Mouse (Mus musculus): ENCODE measurements around the gene Zfp644. TPM values are rescaled to one million over a fixed set of nuclear protein-coding genes. Genes with fewer than 3 reads are reported as not detected.

Gene Zfp644
- polyA plus RNA-seq, 1 experiment from 2014 or later: 77.6 TPM

DNA sequence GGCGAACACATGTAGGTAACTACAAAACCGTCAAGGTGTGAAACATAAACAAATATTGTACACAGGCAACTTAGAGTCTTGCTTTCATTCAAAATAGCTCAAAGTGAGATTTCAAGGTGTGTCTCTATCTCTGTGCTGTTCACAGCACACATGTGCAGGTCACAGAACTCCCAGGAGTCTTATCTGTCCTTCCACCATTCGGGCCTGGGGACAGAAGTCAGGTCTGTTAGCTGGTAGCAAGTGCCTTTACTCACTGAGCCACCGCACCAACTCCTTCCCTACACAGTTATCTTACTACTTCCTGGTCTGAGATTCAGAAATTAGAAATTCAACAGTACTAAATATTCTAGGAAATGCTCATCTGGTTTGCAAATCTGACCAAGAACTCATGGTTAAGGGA lies 53.7 kb downstream of the Zfp644 start:
- Histone ChIP-seq H3K27ac (ENCODE audit: low read depth, low read length) (no peak overlapping the region), H3K4me3 (ENCODE audit: low read depth, low read length) (no peak overlapping the region), H3K9me3 (ENCODE audit: control insufficient read depth, low read length) (no peaks in the 10 kb centered on the region), H3K36me3 (ENCODE audit: control insufficient read depth, insufficient read depth, low read length) (no peaks in the 10 kb centered on the region), H3K9ac (ENCODE audit: low read length) (no peak overlapping the region), H3K4me2 (no peak overlapping the region), H3K27me3 (ENCODE audit: control insufficient read depth, insufficient read depth, low read length) (no peaks in the 10 kb centered on the region), H3K4me1 (ENCODE audit: control insufficient read depth, insufficient read depth, low read length) (0 out of 2 replicates have a peak, but pooled peaks cover 2% of the 10 kb centered on the region)
- DNase-seq (ENCODE audit: low spot score, missing footprints) (peak; percentile 44), ATAC-seq (ENCODE audit: low FRiP score) (no peak)
- 91% methylated on average over 4 of the region's 4 CpGs for WGBS

DNA sequence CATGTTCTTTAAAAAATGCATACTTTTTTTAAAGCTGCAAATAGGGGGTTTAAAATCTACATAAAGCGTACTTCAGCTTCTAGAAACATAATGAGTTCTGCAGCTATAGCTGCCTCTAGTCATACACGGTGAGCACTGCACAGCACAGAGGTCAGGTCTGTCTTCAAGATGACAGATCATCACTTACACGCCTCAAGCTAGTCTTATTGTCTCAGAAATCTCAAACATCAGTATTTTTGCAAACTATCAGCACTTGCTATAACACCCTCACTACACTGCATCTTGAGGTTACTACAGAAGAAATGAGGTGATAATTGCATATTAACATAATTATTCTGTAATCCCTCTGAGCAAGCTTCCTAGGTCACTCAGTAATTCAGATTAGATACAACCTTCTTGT lies 55.2 kb downstream of the Zfp644 start:
- no peak for DNase-seq (ENCODE audit: low spot score, missing footprints)
- no peaks in the 10 kb centered on the region for H3K27me3 ChIP-seq (ENCODE audit: control insufficient read depth, insufficient read depth, low read length)
- ATAC-seq (ENCODE audit: low FRiP score): no peak
- H3K36me3 ChIP-seq (ENCODE audit: control insufficient read depth, insufficient read depth, low read length): peaks cover 2% of the 10 kb centered on the region
- no peak overlapping the region for H3K27ac ChIP-seq (ENCODE audit: low read depth, low read length)
- 0 out of 2 replicates have a peak, but pooled peaks cover 2% of the 10 kb centered on the region for H3K4me1 ChIP-seq (ENCODE audit: control insufficient read depth, insufficient read depth, low read length)
- H3K9me3 ChIP-seq (ENCODE audit: control insufficient read depth, low read length): no peaks in the 10 kb centered on the region
- H3K9ac ChIP-seq (ENCODE audit: low read length): no peak overlapping the region
- no peak overlapping the region for H3K4me2 ChIP-seq
- no peak overlapping the region for H3K4me3 ChIP-seq (ENCODE audit: low read depth, low read length)
- 88% methylated on average over 3 of the region's 3 CpGs for WGBS

DNA sequence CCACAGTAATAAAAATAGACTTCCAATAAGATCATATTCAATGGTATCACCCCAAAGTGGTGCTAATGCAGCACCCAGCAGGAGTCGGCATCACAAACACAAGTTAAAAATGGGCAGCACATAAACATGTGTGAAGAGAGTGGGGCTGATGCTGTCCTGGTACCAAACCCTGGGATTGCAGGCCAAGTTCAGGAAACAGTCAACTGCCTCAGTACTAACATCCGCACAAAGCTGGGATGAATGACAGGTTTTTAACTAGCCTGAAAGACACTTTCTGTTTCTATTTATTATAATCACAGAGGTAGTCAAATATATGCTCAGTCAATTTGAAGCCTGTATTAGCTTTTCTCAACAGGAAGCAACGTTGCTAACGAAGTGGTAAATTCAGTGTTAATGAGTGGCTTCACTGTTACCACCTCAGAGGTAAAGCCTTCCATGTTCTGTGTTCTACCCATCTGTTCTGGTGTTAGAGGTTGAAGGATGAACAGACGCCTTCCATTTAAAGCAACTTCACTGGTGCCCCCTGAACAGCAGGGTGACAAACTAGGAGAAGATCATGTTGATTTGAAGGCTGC lies 56.8 kb downstream of the Zfp644 start:
- no peaks in the 10 kb centered on the region for H3K9me3 ChIP-seq (ENCODE audit: control insufficient read depth, low read length)
- no peak overlapping the region for H3K4me3 ChIP-seq (ENCODE audit: low read depth, low read length)
- H3K27ac ChIP-seq (ENCODE audit: low read depth, low read length): no peak overlapping the region
- 82% methylated on average over 5 of the region's 5 CpGs for WGBS
- no peaks in the 10 kb centered on the region for H3K27me3 ChIP-seq (ENCODE audit: control insufficient read depth, insufficient read depth, low read length)
- DNase-seq (ENCODE audit: low spot score, missing footprints) (no peak), ATAC-seq (ENCODE audit: low FRiP score) (no peak)
- H3K36me3 ChIP-seq (ENCODE audit: control insufficient read depth, insufficient read depth, low read length): peaks cover 13% of the 10 kb centered on the region
- H3K4me1 ChIP-seq (ENCODE audit: control insufficient read depth, insufficient read depth, low read length): 0 out of 2 replicates have a peak, but pooled peaks cover 2% of the 10 kb centered on the region
- H3K9ac ChIP-seq (ENCODE audit: low read length): no peak overlapping the region
- H3K4me2 ChIP-seq: no peak overlapping the region

DNA sequence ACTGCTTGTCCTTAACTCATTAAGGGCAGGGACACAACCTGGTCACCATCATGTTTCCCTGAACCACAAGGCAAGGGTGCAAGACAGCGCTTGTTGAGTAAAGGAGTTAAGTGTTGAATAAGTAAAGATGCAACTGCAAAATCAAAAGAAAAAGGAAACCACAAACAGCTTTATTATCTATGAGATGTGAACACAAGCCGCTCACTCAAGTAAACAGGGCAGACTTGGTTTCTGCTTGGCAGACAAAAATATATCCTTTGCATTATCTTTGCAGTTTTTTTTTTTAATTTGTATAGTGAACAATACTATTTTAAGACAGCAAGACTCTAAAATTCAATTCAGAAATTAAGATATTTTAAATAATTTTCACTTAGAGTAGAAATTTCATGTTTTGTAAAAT lies 57.5 kb downstream of the Zfp644 start:
- H3K27ac ChIP-seq (ENCODE audit: low read depth, low read length): no peak overlapping the region
- no peak overlapping the region for H3K4me2 ChIP-seq
- peaks cover 15% of the 10 kb centered on the region for H3K36me3 ChIP-seq (ENCODE audit: control insufficient read depth, insufficient read depth, low read length)
- no peaks in the 10 kb centered on the region for H3K27me3 ChIP-seq (ENCODE audit: control insufficient read depth, insufficient read depth, low read length)
- H3K4me1 ChIP-seq (ENCODE audit: control insufficient read depth, insufficient read depth, low read length): 0 out of 2 replicates have a peak, but pooled peaks cover 2% of the 10 kb centered on the region
- H3K4me3 ChIP-seq (ENCODE audit: low read depth, low read length): no peak overlapping the region
- WGBS: 94% methylated on average over 2 of the region's 2 CpGs
- H3K9ac ChIP-seq (ENCODE audit: low read length): no peak overlapping the region
- no peaks in the 10 kb centered on the region for H3K9me3 ChIP-seq (ENCODE audit: control insufficient read depth, low read length)
- no peak for ATAC-seq (ENCODE audit: low FRiP score)
- DNase-seq (ENCODE audit: low spot score, missing footprints): no peak

DNA sequence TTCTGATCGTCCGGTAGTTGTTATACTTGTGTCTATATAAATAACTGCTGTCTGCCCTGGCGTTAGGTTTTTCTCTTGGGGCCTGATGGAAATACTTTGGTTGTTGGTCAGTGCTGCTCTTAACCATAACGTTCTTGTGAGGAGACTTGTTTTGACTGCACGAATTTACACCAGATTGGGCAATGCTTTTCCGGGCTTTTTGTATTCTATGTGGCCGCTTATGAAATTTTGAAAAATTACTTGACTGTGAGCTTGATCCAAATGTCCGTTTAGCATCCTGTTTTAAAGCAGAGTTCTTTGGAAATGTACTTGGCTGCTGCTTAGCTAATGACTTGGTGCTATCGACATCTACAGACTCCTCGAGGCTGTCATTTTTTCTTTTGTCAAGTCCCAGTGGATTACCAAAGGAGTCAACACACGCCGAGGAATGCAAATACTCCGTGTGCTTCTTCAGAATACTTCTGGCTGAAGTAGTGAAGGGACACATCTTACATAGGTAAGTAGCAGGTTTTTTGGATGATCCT lies 60.6 kb downstream of the Zfp644 start:
- Histone ChIP-seq H3K4me1 (ENCODE audit: control insufficient read depth, insufficient read depth, low read length) (0 out of 2 replicates have a peak, but pooled peaks cover 2% of the 10 kb centered on the region), H3K27me3 (ENCODE audit: control insufficient read depth, insufficient read depth, low read length) (no peaks in the 10 kb centered on the region), H3K27ac (ENCODE audit: low read depth, low read length) (no peak overlapping the region), H3K4me3 (ENCODE audit: low read depth, low read length) (no peak overlapping the region), H3K4me2 (no peak overlapping the region), H3K36me3 (ENCODE audit: control insufficient read depth, insufficient read depth, low read length) (peaks cover 15% of the 10 kb centered on the region), H3K9me3 (ENCODE audit: control insufficient read depth, low read length) (no peaks in the 10 kb centered on the region), H3K9ac (ENCODE audit: low read length) (no peak overlapping the region)
- 90% methylated on average over 13 of the region's 13 CpGs for WGBS
- no peak for DNase-seq (ENCODE audit: low spot score, missing footprints)
- no peak for ATAC-seq (ENCODE audit: low FRiP score)

DNA sequence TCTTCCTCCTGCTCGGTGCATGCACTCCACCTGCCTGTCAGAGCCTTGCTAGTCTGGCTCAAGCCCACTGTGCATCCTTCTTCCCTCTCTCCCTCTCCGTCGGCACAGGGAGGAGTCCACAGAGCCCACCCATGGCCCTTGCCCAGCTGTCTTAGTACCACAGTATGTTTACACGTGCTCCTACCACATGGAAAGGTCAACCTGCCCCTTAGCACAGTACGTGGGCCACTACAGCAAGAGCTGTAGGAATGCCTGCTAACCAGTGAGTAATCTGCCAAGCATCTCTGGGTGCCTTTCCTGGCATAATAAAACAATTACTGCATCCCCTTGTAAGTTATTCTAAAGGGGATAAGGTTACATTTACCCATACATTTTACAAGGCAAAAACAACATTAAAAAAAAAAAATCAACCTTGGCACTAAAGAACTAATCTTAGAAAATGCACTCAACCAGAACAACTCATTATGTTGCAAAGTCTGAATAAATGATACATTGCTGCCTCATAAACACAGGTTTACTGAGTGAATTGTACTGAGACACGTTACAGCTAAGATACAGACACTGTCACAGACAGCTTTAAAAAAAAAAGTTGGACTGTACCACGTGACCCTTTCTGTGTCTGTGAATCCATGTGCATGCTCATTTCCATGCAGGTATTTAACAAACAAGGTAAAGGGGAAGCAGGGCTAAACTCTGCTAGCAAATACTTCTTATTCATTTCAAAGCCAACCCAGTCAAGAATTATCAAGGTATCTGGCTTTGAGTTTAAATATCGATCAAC lies 68.5 kb downstream of the Zfp644 start:
- no peak for DNase-seq (ENCODE audit: low spot score, missing footprints)
- ATAC-seq (ENCODE audit: low FRiP score): no peak
- H3K4me3 ChIP-seq (ENCODE audit: low read depth, low read length): no peak overlapping the region
- no peaks in the 10 kb centered on the region for H3K9me3 ChIP-seq (ENCODE audit: control insufficient read depth, low read length)
- H3K27ac ChIP-seq (ENCODE audit: low read depth, low read length): no peak overlapping the region
- WGBS: 83% methylated on average over 8 of the region's 8 CpGs
- no peaks in the 10 kb centered on the region for H3K36me3 ChIP-seq (ENCODE audit: control insufficient read depth, insufficient read depth, low read length)
- H3K4me2 ChIP-seq: no peak overlapping the region
- no peaks in the 10 kb centered on the region for H3K27me3 ChIP-seq (ENCODE audit: control insufficient read depth, insufficient read depth, low read length)
- no peak overlapping the region for H3K9ac ChIP-seq (ENCODE audit: low read length)
- no peaks in the 10 kb centered on the region for H3K4me1 ChIP-seq (ENCODE audit: control insufficient read depth, insufficient read depth, low read length)

DNA sequence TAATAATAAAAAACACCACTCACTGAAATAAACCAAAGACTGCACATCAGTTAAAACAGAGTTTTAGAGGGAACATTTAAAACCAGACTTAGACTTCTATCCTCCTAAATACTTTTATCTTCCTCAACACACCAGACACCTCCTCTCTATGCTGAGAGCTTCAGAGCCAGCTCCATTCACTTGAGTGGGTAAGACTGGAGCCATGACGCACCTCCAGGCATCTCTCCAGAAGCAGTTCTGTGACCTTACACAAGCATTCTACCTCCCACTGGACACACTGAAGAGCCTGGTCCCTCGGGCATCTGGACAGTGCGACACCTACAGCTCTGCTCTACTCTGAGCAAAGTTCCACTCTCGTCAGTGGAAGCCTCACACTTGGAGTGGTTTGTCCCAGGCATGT lies 73.8 kb downstream of the Zfp644 start:
- no peak for DNase-seq (ENCODE audit: low spot score, missing footprints)
- H3K4me1 ChIP-seq (ENCODE audit: control insufficient read depth, insufficient read depth, low read length): no peaks in the 10 kb centered on the region
- no peak for ATAC-seq (ENCODE audit: low FRiP score)
- H3K36me3 ChIP-seq (ENCODE audit: control insufficient read depth, insufficient read depth, low read length): 0 out of 2 replicates have a peak, but pooled peaks cover 2% of the 10 kb centered on the region
- H3K9me3 ChIP-seq (ENCODE audit: control insufficient read depth, low read length): no peaks in the 10 kb centered on the region
- WGBS: 95% methylated on average over 4 of the region's 4 CpGs
- H3K9ac ChIP-seq (ENCODE audit: low read length): no peak overlapping the region
- no peaks in the 10 kb centered on the region for H3K27me3 ChIP-seq (ENCODE audit: control insufficient read depth, insufficient read depth, low read length)
- H3K4me3 ChIP-seq (ENCODE audit: low read depth, low read length): no peak overlapping the region
- no peak overlapping the region for H3K4me2 ChIP-seq
- no peak overlapping the region for H3K27ac ChIP-seq (ENCODE audit: low read depth, low read length)

DNA sequence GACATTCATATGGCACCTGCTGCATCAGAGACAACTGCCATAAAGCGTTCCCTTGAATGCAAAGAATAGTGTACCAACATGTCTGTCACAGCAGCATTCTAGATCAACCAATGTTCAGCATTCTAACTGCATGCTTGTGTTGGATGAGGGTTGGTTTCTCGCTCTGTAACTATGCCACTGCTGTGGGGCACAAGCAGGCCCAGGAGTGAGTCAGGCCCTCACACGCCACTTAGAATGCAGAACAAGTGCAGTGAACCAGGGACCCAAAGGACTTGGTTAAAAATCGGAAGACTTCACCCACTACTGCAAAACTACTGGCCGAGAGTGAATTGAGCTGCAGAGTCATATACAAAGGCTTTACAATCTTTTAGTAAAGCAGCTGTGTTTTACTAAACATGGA lies 74.9 kb downstream of the Zfp644 start:
- H3K9me3 ChIP-seq (ENCODE audit: control insufficient read depth, low read length): no peaks in the 10 kb centered on the region
- ATAC-seq (ENCODE audit: low FRiP score): no peak
- no peak overlapping the region for H3K4me2 ChIP-seq
- WGBS: 93% methylated on average over 5 of the region's 5 CpGs
- H3K4me3 ChIP-seq (ENCODE audit: low read depth, low read length): no peak overlapping the region
- H3K27me3 ChIP-seq (ENCODE audit: control insufficient read depth, insufficient read depth, low read length): no peaks in the 10 kb centered on the region
- DNase-seq (ENCODE audit: low spot score, missing footprints): no peak
- H3K9ac ChIP-seq (ENCODE audit: low read length): no peak overlapping the region
- H3K27ac ChIP-seq (ENCODE audit: low read depth, low read length): no peak overlapping the region
- H3K4me1 ChIP-seq (ENCODE audit: control insufficient read depth, insufficient read depth, low read length): no peaks in the 10 kb centered on the region
- H3K36me3 ChIP-seq (ENCODE audit: control insufficient read depth, insufficient read depth, low read length): 0 out of 2 replicates have a peak, but pooled peaks cover 2% of the 10 kb centered on the region

DNA sequence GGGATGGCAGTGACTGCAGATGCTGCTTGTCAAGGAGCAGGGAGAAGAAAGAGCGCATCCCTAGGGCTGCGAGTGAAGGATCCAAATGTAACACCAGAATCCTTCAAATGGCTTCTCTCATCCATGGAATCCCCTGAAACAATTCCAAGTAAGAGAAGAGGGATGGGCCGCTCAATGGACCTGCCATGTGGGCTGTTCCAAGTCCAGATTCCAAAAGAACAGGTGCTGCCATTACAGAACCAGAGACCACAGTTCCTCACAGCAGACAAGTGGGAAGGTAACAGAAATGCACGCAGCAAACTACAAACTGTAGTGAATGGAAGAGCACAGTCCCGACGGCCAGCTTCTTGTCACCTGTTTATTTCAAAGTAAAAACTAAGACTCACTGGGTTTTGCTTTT lies 76.6 kb downstream of the Zfp644 start:
- Histone ChIP-seq H3K9ac (ENCODE audit: low read length) (no peak overlapping the region), H3K4me2 (no peak overlapping the region), H3K4me3 (ENCODE audit: low read depth, low read length) (no peak overlapping the region), H3K9me3 (ENCODE audit: control insufficient read depth, low read length) (no peaks in the 10 kb centered on the region), H3K27me3 (ENCODE audit: control insufficient read depth, insufficient read depth, low read length) (no peaks in the 10 kb centered on the region), H3K4me1 (ENCODE audit: control insufficient read depth, insufficient read depth, low read length) (no peaks in the 10 kb centered on the region), H3K27ac (ENCODE audit: low read depth, low read length) (no peak overlapping the region), H3K36me3 (ENCODE audit: control insufficient read depth, insufficient read depth, low read length) (0 out of 2 replicates have a peak, but pooled peaks cover 2% of the 10 kb centered on the region)
- 93% methylated on average over 6 of the region's 6 CpGs for WGBS
- ATAC-seq (ENCODE audit: low FRiP score): no peak
- DNase-seq (ENCODE audit: low spot score, missing footprints): no peak
